Mouse (Mus musculus) urinary bladder, postnatal 25 days (tissue): ENCODE measurements around the gene Iqcf3.

Experiments
- DNase-seq: peaks from one replicate; pipeline ENCODE4 v3.0.0; 2022; ENCODE audit warnings: low spot score

The Iqcf3 gene

GRCm38 (mm10) chr9:106453271-106454070 lies 108.0 kb downstream of the Iqcf3 start, which contains the start of gene Pcbp4:
Pcbp4 (plus strand) TSS chr9:106453291.
- no peak for DNase-seq
